Mouse (Mus musculus): Measurements from ENCODE around the gene Lzts2.
A peak's percentile ranks its signal among the peaks of the same experiment; 100 is the strongest.

Gene Lzts2

GRCm38 (mm10) chr19:45014335-45014971, at the start of gene Lzts2:
TSS of gene Lzts2 (plus strand) at chr19:45014414.
- DNase-seq = peak; percentile 24

GRCm38 (mm10) chr19:44965978-44966377, 48.2 kb upstream of the Lzts2 start:
- DNase-seq = no peak

- DNase-seq = no peak
Observed at GRCm38 (mm10) chr19:44968329-44968728, 45.9 kb upstream of the Lzts2 start.

GRCm38 (mm10) chr19:44976636-44977035, 37.6 kb upstream of the Lzts2 start:
- DNase-seq = no peak

GRCm38 (mm10) chr19:44977148-44977547, 37.1 kb upstream of the Lzts2 start:
- no peak for DNase-seq

GRCm38 (mm10) chr19:44980787-44981186, 33.4 kb upstream of the Lzts2 start:
- no peak for DNase-seq

GRCm38 (mm10) chr19:44982477-44983115, 31.6 kb upstream of the Lzts2 start:
- DNase-seq = no peak

- DNase-seq = no peak
Observed at GRCm38 (mm10) chr19:44983366-44983765, 30.8 kb upstream of the Lzts2 start.

- DNase-seq = no peak
Observed at GRCm38 (mm10) chr19:44984420-44984819, 29.8 kb upstream of the Lzts2 start.

- DNase-seq = no peak
Observed at GRCm38 (mm10) chr19:44985159-44985988, 28.8 kb upstream of the Lzts2 start.

- DNase-seq = no peak
Observed at GRCm38 (mm10) chr19:44987004-44987403, 27.2 kb upstream of the Lzts2 start.

GRCm38 (mm10) chr19:44987851-44988250, 26.4 kb upstream of the Lzts2 start:
- DNase-seq = no peak

GRCm38 (mm10) chr19:44988321-44988720, 25.9 kb upstream of the Lzts2 start:
- no peak for DNase-seq

GRCm38 (mm10) chr19:44988831-44989566, 25.2 kb upstream of the Lzts2 start, which contains the start of gene Sema4g:
TSS of gene Sema4g (plus strand) at chr19:44989101.
- DNase-seq = peak; percentile 51

- DNase-seq = no peak
Observed at GRCm38 (mm10) chr19:44989567-44990495, 24.4 kb upstream of the Lzts2 start.

GRCm38 (mm10) chr19:44991031-44991430, 23.2 kb upstream of the Lzts2 start:
- no peak for DNase-seq

GRCm38 (mm10) chr19:44992246-44992645, 22.0 kb upstream of the Lzts2 start:
- DNase-seq = peak; percentile 23

GRCm38 (mm10) chr19:44992712-44993111, 21.5 kb upstream of the Lzts2 start:
- DNase-seq = no peak

- no peak for DNase-seq
Observed at GRCm38 (mm10) chr19:44997786-44998185, 16.4 kb upstream of the Lzts2 start.

- DNase-seq = no peak
Observed at GRCm38 (mm10) chr19:44999647-45000046, 14.6 kb upstream of the Lzts2 start.

GRCm38 (mm10) chr19:45002301-45002700, 11.9 kb upstream of the Lzts2 start:
- DNase-seq = no peak

All from thymus, postnatal 25 days (tissue).